Mouse (Mus musculus) liver, embryonic 11.5 days (tissue): ENCODE measurements around the gene Aldh1a2. TPM values are rescaled to one million over a fixed set of nuclear protein-coding genes. Genes with fewer than 3 reads are reported as not detected.

Experiments
- ATAC-seq: fragments of 200-750 bp; cut with Nextera tagmentation; replicated peaks from 2 replicates; pipeline ENCODE4 v1.8.0; 2017; ENCODE audit warnings: moderate number of reproducible peaks, mild to moderate bottlenecking, moderate TSS enrichment, moderate library complexity; ENCODE audit not compliant: low FRiP score
- DNase-seq: peaks from one replicate; pipeline ENCODE4 v3.0.0-alpha.2; 2017; ENCODE audit warnings: low spot score
- H3K27ac ChIP-seq: fragments of 300-500 bp; sonication (generic); 2 replicates; pipeline ENCODE4 v1.5.1; 2014; ENCODE audit warnings: mild to moderate bottlenecking, low read depth, low read length, control low read depth
- H3K27me3 ChIP-seq: fragments of 300-500 bp; sonication (generic); replicated peaks from 2 replicates; pipeline ENCODE4 v1.6.1; 2014; ENCODE audit warnings: low read length, mixed read lengths; ENCODE audit not compliant: control insufficient read depth, insufficient read depth
- H3K36me3 ChIP-seq: fragments of 300-500 bp; sonication (generic); 2 replicates; pipeline ENCODE4 v1.6.1; 2014; ENCODE audit warnings: mild to moderate bottlenecking, low read length, moderate library complexity, mixed read lengths; ENCODE audit not compliant: control insufficient read depth, insufficient read depth
- H3K4me1 ChIP-seq: fragments of 300-500 bp; sonication (generic); replicated peaks from 2 replicates; pipeline ENCODE4 v1.6.1; 2014; ENCODE audit warnings: low read length, mixed read lengths; ENCODE audit not compliant: control insufficient read depth, insufficient read depth
- H3K4me2 ChIP-seq: fragments of 300-500 bp; sonication (generic); 2 replicates; pipeline ENCODE4 v1.6.1; 2014; ENCODE audit warnings: mild to moderate bottlenecking, control low read depth, moderate library complexity
- H3K4me3 ChIP-seq: fragments of 300-500 bp; sonication (generic); 2 replicates; pipeline ENCODE4 v1.5.1; 2014; ENCODE audit warnings: low read depth, low read length, control low read depth
- H3K9ac ChIP-seq: fragments of 300-500 bp; sonication (generic); 2 replicates; pipeline ENCODE4 v1.6.1; 2014; ENCODE audit warnings: low read depth, low read length, control low read depth
- H3K9me3 ChIP-seq: fragments of 300-500 bp; sonication (generic); 2 replicates; pipeline ENCODE4 v1.6.1; 2016; ENCODE audit warnings: low read length, inconsistent platforms, mixed read lengths; ENCODE audit not compliant: control insufficient read depth
- WGBS: fragments of 180-500 bp; shearing (Covaris S2); extraction: QIAGEN DNeasy Blood & Tissue Kit; methylation state at CpG from one replicate; pipeline ENCODE4 v1.1.7; 2014; 5-methylcytosine and 5-hydroxymethylcytosine counted together
- polyA plus RNA-seq: library from polyadenylated mRNA; unstranded; fragments of >200 nt; fragmentation: Nextera tagmentation; extraction: Ambion mirVana; gene quantifications from 2 replicates; pipeline ENCODE4 v1.2.1, GENCODE M21; 2014

The Aldh1a2 gene
- polyA plus RNA-seq, 1 experiment from 2014 or later, result 19.6 TPM

GRCm38 (mm10) chr9:71227226-71227970, 11.8 kb downstream of the Aldh1a2 start:
- Histone ChIP-seq H3K4me3 (no peak overlapping the region), H3K9ac (no peak overlapping the region), H3K27ac (no peak overlapping the region), H3K27me3 (peaks cover 15% of the 10 kb centered on the region), H3K4me1 (no peaks in the 10 kb centered on the region), H3K4me2 (no peak overlapping the region), H3K36me3 (no peaks in the 10 kb centered on the region), H3K9me3 (no peaks in the 10 kb centered on the region)
- DNase-seq (no peak), ATAC-seq (no peak)
- WGBS, result 46% methylated on average over 10 of the region's 10 CpGs

GRCm38 (mm10) chr9:71230011-71230410, 14.4 kb downstream of the Aldh1a2 start:
- H3K9ac ChIP-seq, result no peak overlapping the region
- no peaks in the 10 kb centered on the region for H3K4me1 ChIP-seq
- no peaks in the 10 kb centered on the region for H3K36me3 ChIP-seq
- H3K9me3 ChIP-seq, result no peaks in the 10 kb centered on the region
- H3K4me3 ChIP-seq, result no peak overlapping the region
- H3K4me2 ChIP-seq, result no peak overlapping the region
- ATAC-seq, result no peak
- no peak overlapping the region for H3K27ac ChIP-seq
- no peak for DNase-seq
- H3K27me3 ChIP-seq, result peaks cover 15% of the 10 kb centered on the region
- 11% methylated on average over 6 of the region's 6 CpGs for WGBS

DNA sequence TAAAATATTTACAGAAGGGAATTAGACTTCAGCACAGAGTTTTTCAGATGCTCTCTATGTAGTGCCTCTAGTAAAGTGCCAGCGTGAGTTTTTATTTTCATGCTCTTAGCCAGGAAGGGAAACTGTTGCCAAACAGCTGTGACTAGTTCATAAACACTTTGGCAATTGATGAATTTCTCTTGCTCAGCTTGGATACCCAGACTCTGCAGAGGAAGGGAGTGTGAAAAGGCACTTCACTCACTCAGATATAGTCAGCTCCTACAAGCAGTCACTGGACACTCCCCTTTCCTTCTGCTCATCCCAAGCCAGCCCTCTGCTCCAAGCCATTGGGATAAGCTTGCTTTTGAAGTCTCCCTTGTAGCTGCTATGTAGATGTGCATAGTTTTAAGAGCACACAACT, 21.0 kb downstream of the Aldh1a2 start:
- 72% methylated on average over 1 of the region's 1 CpGs for WGBS
- no peak overlapping the region for H3K4me2 ChIP-seq
- no peak overlapping the region for H3K4me3 ChIP-seq
- no peaks in the 10 kb centered on the region for H3K27me3 ChIP-seq
- no peak for ATAC-seq
- no peaks in the 10 kb centered on the region for H3K9me3 ChIP-seq
- no peak for DNase-seq
- H3K27ac ChIP-seq, result no peak overlapping the region
- no peaks in the 10 kb centered on the region for H3K36me3 ChIP-seq
- no peak overlapping the region for H3K9ac ChIP-seq
- H3K4me1 ChIP-seq, result no peaks in the 10 kb centered on the region

DNA sequence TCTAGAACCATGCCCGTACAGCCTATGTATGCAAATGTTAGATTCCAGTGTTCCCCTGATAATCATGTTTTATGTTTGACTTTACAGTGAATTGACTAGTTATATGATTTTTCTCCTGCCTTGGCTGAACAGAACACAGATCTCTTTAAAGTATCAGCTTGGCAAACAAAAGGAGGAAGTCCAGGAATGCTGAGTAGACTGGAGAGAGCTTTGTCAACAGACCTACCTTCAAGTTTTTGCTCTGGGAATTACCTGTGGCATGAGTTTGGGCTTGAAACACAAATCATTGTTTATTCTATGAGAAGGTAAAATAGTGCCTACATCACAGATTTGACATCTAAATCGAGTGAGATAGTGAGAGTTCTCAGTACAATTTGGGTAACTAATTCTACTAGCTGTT, 24.3 kb downstream of the Aldh1a2 start:
- no peaks in the 10 kb centered on the region for H3K4me1 ChIP-seq
- no peak overlapping the region for H3K4me3 ChIP-seq
- no peak overlapping the region for H3K27ac ChIP-seq
- H3K4me2 ChIP-seq, result no peak overlapping the region
- no peaks in the 10 kb centered on the region for H3K27me3 ChIP-seq
- H3K9ac ChIP-seq, result no peak overlapping the region
- DNase-seq (no peak), ATAC-seq (no peak)
- no peaks in the 10 kb centered on the region for H3K9me3 ChIP-seq
- 64% methylated on average over 2 of the region's 2 CpGs for WGBS
- H3K36me3 ChIP-seq, result no peaks in the 10 kb centered on the region

- DNase-seq (no peak), ATAC-seq (no peak)
- 74% methylated on average over 10 of the region's 10 CpGs for WGBS
- H3K4me1 ChIP-seq, result no peaks in the 10 kb centered on the region
- H3K36me3 ChIP-seq, result no peaks in the 10 kb centered on the region
- H3K27ac ChIP-seq, result no peak overlapping the region
- no peak overlapping the region for H3K4me3 ChIP-seq
- no peak overlapping the region for H3K4me2 ChIP-seq
- no peaks in the 10 kb centered on the region for H3K9me3 ChIP-seq
- no peaks in the 10 kb centered on the region for H3K27me3 ChIP-seq
- no peak overlapping the region for H3K9ac ChIP-seq
Observed at GRCm38 (mm10) chr9:71241515-71242411, 26.2 kb downstream of the Aldh1a2 start.

- H3K27ac ChIP-seq, result no peak overlapping the region
- H3K4me1 ChIP-seq, result no peaks in the 10 kb centered on the region
- H3K9me3 ChIP-seq, result no peaks in the 10 kb centered on the region
- 81% methylated on average over 5 of the region's 5 CpGs for WGBS
- ATAC-seq, result no peak
- no peak overlapping the region for H3K4me2 ChIP-seq
- H3K36me3 ChIP-seq, result no peaks in the 10 kb centered on the region
- H3K4me3 ChIP-seq, result no peak overlapping the region
- H3K9ac ChIP-seq, result no peak overlapping the region
- no peak for DNase-seq
- H3K27me3 ChIP-seq, result no peaks in the 10 kb centered on the region
Observed at GRCm38 (mm10) chr9:71242412-71242781, 26.8 kb downstream of the Aldh1a2 start.

DNA sequence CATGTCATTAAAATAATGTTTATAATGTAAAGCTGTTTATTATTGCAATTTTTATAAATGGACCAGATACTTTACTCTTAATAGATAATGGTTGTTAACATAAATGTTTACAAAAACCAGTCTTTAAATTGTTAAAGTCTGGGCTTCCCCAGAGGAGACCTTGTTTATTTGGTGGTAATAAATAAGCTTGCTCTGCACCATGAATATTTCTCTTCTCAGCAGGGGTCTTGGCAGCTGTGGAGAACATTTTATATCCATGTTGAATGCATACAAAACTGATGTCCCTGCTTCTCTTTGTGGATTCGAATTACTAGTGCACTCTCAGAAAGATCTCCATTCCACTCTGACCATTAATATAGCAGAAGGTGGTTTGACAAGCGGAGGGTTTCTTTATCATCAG, 38.8 kb downstream of the Aldh1a2 start:
- 68% methylated on average over 2 of the region's 2 CpGs for WGBS
- no peak for ATAC-seq
- Histone ChIP-seq H3K9ac (no peak overlapping the region), H3K9me3 (no peaks in the 10 kb centered on the region), H3K36me3 (no peaks in the 10 kb centered on the region), H3K27ac (no peak overlapping the region), H3K4me1 (no peaks in the 10 kb centered on the region), H3K4me3 (no peak overlapping the region), H3K4me2 (no peak overlapping the region), H3K27me3 (no peaks in the 10 kb centered on the region)
- no peak for DNase-seq

DNA sequence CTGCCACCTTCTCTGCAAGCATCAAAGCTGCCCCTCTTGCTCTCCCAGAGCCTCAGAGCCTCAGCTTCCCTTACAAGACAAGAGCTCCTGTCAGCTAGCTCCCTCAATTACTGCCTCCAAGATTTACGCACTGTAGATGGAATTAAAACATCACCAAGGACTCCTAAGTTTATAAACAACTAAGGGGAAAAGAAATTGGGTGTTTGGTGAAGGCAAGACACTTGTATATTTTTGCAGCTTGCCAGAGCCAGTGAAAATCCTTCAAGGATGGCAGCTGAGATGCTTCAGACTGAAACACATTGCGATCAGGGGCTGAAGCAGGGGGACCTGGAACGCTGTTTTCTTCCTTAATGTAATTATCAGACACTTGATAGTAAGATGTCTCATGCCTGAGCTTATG, 47.1 kb downstream of the Aldh1a2 start:
- no peak overlapping the region for H3K4me3 ChIP-seq
- no peak overlapping the region for H3K4me2 ChIP-seq
- DNase-seq, result no peak
- H3K36me3 ChIP-seq, result no peaks in the 10 kb centered on the region
- no peaks in the 10 kb centered on the region for H3K4me1 ChIP-seq
- H3K9ac ChIP-seq, result no peak overlapping the region
- 54% methylated on average over 3 of the region's 3 CpGs for WGBS
- H3K27ac ChIP-seq, result no peak overlapping the region
- H3K9me3 ChIP-seq, result no peaks in the 10 kb centered on the region
- ATAC-seq, result no peak
- no peaks in the 10 kb centered on the region for H3K27me3 ChIP-seq

- no peak for ATAC-seq
- DNase-seq, result no peak
Observed at GRCm38 (mm10) chr9:71269711-71270110, 54.1 kb downstream of the Aldh1a2 start.

More at GRCm38 (mm10) chr9:71269711-71270110, 54.1 kb downstream of the Aldh1a2 start:
- WGBS, result 72% methylated on average over 5 of the region's 5 CpGs
- Histone ChIP-seq H3K4me2 (no peak overlapping the region), H3K36me3 (no peaks in the 10 kb centered on the region), H3K27me3 (no peaks in the 10 kb centered on the region), H3K9ac (no peak overlapping the region), H3K4me3 (no peak overlapping the region), H3K27ac (no peak overlapping the region), H3K9me3 (no peaks in the 10 kb centered on the region), H3K4me1 (no peaks in the 10 kb centered on the region)
